Mouse (Mus musculus) liver, embryonic 14.5 days (tissue): ENCODE results near the gene Angptl2. TPM values are rescaled to one million over a fixed set of nuclear protein-coding genes. Genes with fewer than 3 reads are reported as not detected.
A peak's percentile ranks its signal among the peaks of the same experiment; 100 is the strongest.
"Not testable (repeated sequence)": the region's sequence is repeated elsewhere in the genome, so short reads cannot be mapped to it uniquely, and the experiment has no call there.

Experiments used
- ATAC-seq: fragments of 200-750 bp; cut with Nextera tagmentation; 2 replicates; pipeline ENCODE4 v1.8.0; 2017; ENCODE audit warnings: moderate number of reproducible peaks, mild to moderate bottlenecking, moderate library complexity; ENCODE audit not compliant: insufficient read depth
- DNase-seq, 3 experiments: peaks; one replicate each; pipeline ENCODE4 v3.0.0-alpha.2; 2012 to 2013; ENCODE audit warnings: low read depth in 3 of 3, low spot score in 3 of 3
- H3K27ac ChIP-seq: fragments of 300-500 bp; sonication (generic); 2 replicates; pipeline ENCODE4 v1.5.1; 2014; ENCODE audit warnings: moderate library complexity, mild to moderate bottlenecking, control low read depth, inconsistent platforms
- H3K27me3 ChIP-seq: fragments of 300-500 bp; sonication (generic); 2 replicates; pipeline ENCODE4 v1.6.1; 2014; ENCODE audit warnings: mild to moderate bottlenecking, low read length, moderate library complexity; ENCODE audit not compliant: control insufficient read depth, insufficient read depth
- H3K36me3 ChIP-seq: fragments of 300-500 bp; sonication (generic); replicated peaks from 2 replicates; pipeline ENCODE4 v1.6.1; 2014; ENCODE audit warnings: low read depth; ENCODE audit not compliant: control insufficient read depth, insufficient read depth
- H3K4me1 ChIP-seq, 2 experiments: fragments of 200-500 bp in 1 of 2; fragments of 300-500 bp in 1 of 2; sonication (generic) in 1 of 2; replicated peaks; 2 replicates each; pipeline ENCODE4 v1.6.1; 2012 to 2014; ENCODE audit warnings: antibody characterized with exemption in 1 of 2, inconsistent platforms in 1 of 2, low read length in 1 of 2; ENCODE audit not compliant: control insufficient read depth in 2 of 2, insufficient read depth in 2 of 2
- H3K4me2 ChIP-seq: fragments of 300-500 bp; sonication (generic); 2 replicates; pipeline ENCODE4 v1.6.1; 2014; ENCODE audit warnings: low read depth, mild to moderate bottlenecking, control low read depth, moderate library complexity
- H3K4me3 ChIP-seq, 2 experiments: fragments of 200-500 bp in 1 of 2; fragments of 300-500 bp in 1 of 2; sonication (generic) in 1 of 2; 2 replicates each; pipeline ENCODE4 v1.5.1; 2012 to 2014; ENCODE audit warnings: low read depth in 2 of 2, low read length in 2 of 2, mild to moderate bottlenecking in 2 of 2, control low read depth in 1 of 2, inconsistent platforms in 1 of 2, moderate library complexity in 1 of 2; ENCODE audit not compliant: insufficient read depth in 1 of 2
- H3K9ac ChIP-seq: fragments of 300-500 bp; sonication (generic); replicated peaks from 2 replicates; pipeline ENCODE4 v1.6.1; 2014; ENCODE audit warnings: mild to moderate bottlenecking, control low read depth, moderate library complexity
- H3K9me3 ChIP-seq: fragments of 300-500 bp; sonication (generic); 2 replicates; pipeline ENCODE4 v1.6.1; 2016; ENCODE audit warnings: low read length, mixed read lengths; ENCODE audit not compliant: control insufficient read depth
- CTCF ChIP-seq: IDR thresholded peaks from 2 replicates; pipeline ENCODE4 v1.5.1; 2016; ENCODE audit warnings: antibody characterized with exemption, low read depth, control low read depth
- EP300 ChIP-seq: IDR thresholded peaks from 2 replicates; pipeline ENCODE4 v1.6.1; 2016; ENCODE audit warnings: antibody characterized with exemption, low read depth
- WGBS: fragments of 180-500 bp; shearing (Covaris S2); extraction: QIAGEN DNeasy Blood & Tissue Kit; methylation state at CpG from one replicate; pipeline ENCODE4 v1.1.7; 2014; ENCODE audit not compliant: insufficient replicate concordance; 5-methylcytosine and 5-hydroxymethylcytosine counted together
- polyA plus RNA-seq, 2 experiments: library from polyadenylated mRNA; depleted of rRNA in 1 of 2; stranded (reverse) in 1 of 2; unstranded in 1 of 2; fragments of >200 nt; fragmentation: Nextera tagmentation in 1 of 2; extraction: Ambion mirVana in 1 of 2; gene quantifications; 2 replicates each; pipeline versions ENCODE4 v1.2.1 to v1.2.3; 2012 to 2014

The Angptl2 gene
- polyA plus RNA-seq, 2 experiments = 1.3 to 1.8 TPM

DNA sequence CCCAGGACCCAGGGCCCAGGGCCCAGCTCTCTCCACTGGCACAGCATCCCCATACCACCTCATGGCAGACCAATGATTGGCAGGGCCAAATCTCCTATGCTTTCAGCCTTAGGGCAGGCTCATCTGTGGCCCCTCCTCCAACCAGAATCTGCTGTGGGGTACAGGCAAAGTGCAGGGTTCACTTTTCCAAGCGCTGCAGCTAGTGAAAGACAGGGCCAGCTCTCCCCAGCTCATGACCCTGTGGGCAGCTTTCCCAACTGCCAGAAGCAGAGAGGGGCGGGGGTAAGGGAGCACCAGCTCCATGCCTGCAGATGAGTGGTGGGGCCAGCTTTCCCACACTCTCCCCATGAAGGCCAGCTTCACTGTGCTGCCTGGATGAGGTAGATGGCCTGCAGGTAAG is 5.0 kb upstream of the Angptl2 start:
- ATAC-seq = peak; percentile 61
- Histone ChIP-seq H3K4me2 (no peak overlapping the region), H3K4me3 (no peak overlapping the region), H3K4me1 (peaks cover 0 to 2% of the 10 kb centered on the region in 2 experiments; a peak in 1 of 4 replicates), H3K27me3 (no peaks in the 10 kb centered on the region), H3K9ac (no peak overlapping the region), H3K27ac (no peak overlapping the region), H3K36me3 (no peaks in the 10 kb centered on the region), H3K9me3 (no peaks in the 10 kb centered on the region)
- peak in 2 of 3 experiments; percentile 10 to 17 for DNase-seq
- TF ChIP-seq EP300 = no peak
- no peak for TF ChIP-seq CTCF
- WGBS = 54% methylated on average over 2 of the region's 2 CpGs

DNA sequence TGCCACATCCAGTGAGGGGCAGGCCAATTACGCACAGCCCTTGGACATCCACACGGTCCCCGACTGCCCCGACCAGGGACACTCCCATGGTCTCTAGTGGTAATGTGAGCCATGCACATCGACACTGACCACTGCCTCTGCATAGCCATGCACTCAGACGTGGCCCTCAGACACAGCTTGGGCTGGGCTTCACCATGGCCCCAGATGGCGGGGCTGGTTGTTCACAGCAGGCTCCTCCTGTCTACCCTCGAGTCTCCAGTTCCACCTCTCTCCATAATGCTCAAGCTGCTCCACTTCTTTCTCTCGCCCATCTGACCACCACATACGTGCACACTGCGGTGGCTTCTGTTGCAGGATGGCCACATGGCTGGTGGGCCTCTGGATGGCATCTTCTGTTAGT is 4.6 kb upstream of the Angptl2 start:
- not testable (repeated sequence) for H3K27ac ChIP-seq, H3K4me3 ChIP-seq, ATAC-seq

DNA sequence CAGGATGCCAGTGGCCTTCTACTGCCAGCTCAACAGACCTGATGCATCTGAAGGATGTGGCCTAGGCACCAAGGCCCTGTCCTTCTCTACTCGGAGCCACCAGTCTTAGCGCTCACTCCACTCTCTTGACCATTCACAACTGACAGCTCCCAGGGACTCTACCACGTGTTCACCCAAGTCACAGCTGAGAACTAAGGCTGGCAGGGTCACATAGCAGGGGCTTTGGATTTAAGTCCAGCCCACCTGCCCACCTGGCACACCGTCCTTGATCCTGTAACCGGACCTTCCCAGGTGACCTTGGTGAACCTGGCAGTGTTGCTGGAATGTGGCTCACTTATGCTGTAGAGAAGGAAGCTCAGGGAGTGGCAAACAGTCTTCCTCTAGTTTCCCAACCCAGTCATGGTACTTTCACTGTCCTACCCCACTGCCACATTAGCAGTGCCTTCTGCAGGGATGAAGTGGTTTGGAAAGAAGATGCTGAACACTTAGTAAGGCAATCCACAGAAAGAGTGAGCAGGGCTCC is 631 bp upstream of the Angptl2 start:
- Histone ChIP-seq H3K36me3 (no peaks in the 10 kb centered on the region), H3K27ac (no peak overlapping the region), H3K4me2 (peak overlapping the region; percentile 30), H3K4me1 (peaks cover 0 to 4% of the 10 kb centered on the region in 2 experiments; a peak in 1 of 4 replicates), H3K9me3 (no peaks in the 10 kb centered on the region), H3K4me3 (no peak overlapping the region), H3K9ac (no peak overlapping the region), H3K27me3 (no peaks in the 10 kb centered on the region)
- TF ChIP-seq EP300 (no peak), CTCF (no peak)
- no peak for ATAC-seq
- DNase-seq = no peak
- 66% methylated on average over 5 of the region's 5 CpGs for WGBS

More for the DNA sequence above, 4.6 kb upstream of the Angptl2 start:
- not testable (repeated sequence) for H3K9ac ChIP-seq, H3K36me3 ChIP-seq, H3K4me2 ChIP-seq, DNase-seq, H3K9me3 ChIP-seq, H3K4me1 ChIP-seq, H3K27me3 ChIP-seq
- 70% methylated on average over 11 of the region's 11 CpGs for WGBS

GRCm38 (mm10) chr2:33216645-33217424 is 966 bp downstream of the Angptl2 start:
- Histone ChIP-seq H3K36me3 (no peaks in the 10 kb centered on the region), H3K27me3 (no peaks in the 10 kb centered on the region), H3K9me3 (no peaks in the 10 kb centered on the region), H3K4me2 (peak overlapping the region; percentile 30), H3K4me1 (peaks cover 0 to 4% of the 10 kb centered on the region in 2 experiments; a peak in 1 of 4 replicates), H3K4me3 (peak overlapping the region; percentile 18 to 30; a peak in 3 of 4 replicates), H3K9ac (no peak overlapping the region), H3K27ac (no peak overlapping the region)
- ATAC-seq (no peak), DNase-seq (no peak)
- WGBS = 34% methylated on average over 18 of the region's 18 CpGs
- TF ChIP-seq EP300 (no peak), CTCF (no peak)

DNA sequence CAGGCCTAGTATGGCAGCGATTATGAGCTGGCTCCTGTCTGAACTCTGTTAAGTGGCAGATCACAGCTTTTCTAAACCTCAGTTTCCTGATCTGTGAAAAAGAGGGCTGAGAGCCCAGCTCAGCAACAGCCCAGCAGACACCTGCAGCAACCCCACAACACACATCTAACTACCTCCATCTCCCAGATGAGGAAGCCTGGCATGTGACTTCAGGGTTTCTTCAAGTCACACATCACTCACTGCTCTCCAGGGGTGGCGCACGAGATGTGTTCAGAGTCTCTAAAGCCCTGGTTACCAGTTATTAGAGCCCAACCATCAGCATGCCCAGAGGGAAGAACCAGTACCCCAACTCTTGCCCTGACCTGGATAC is 1.5 kb downstream of the Angptl2 start:
- H3K36me3 ChIP-seq = no peaks in the 10 kb centered on the region
- peaks cover 0 to 4% of the 10 kb centered on the region in 2 experiments; a peak in 1 of 4 replicates for H3K4me1 ChIP-seq
- DNase-seq (no peak), ATAC-seq (no peak)
- no peaks in the 10 kb centered on the region for H3K27me3 ChIP-seq
- TF ChIP-seq EP300 (no peak), CTCF (no peak)
- H3K9me3 ChIP-seq = no peaks in the 10 kb centered on the region
- no peak overlapping the region for H3K4me2 ChIP-seq
- no peak overlapping the region for H3K9ac ChIP-seq
- no peak overlapping the region for H3K27ac ChIP-seq
- H3K4me3 ChIP-seq = no peak overlapping the region
- 70% methylated on average over 3 of the region's 3 CpGs for WGBS
